In genomic region chr2:90781323-90781722, GRCm38 (mm10) we compare ENCODE assay signal across 23 mouse cellular contexts. TPM values are rescaled to one million over a fixed set of nuclear protein-coding genes. Genes with fewer than 3 reads are reported as not detected.
DNase-seq lines count a peak whose midpoint lies in the region.
"Had no signal": no experiment of that assay in that cellular context is flagged by ENCODE, and none has a peak within 500 bp of the region (broad histone marks: within the 10 kb centered on the region; RNA-seq: fewer than 3 reads in every experiment).

No protein-coding gene starts in this region.

- WGBS in embryonic facial prominence, embryonic 10.5 days, result 22% methylated on average over 3 of the region's 3 CpGs
- WGBS in limb, embryonic 10.5 days, result 43% methylated on average over 3 of the region's 3 CpGs

- H3K27me3 ChIP-seq in embryonic facial prominence, embryonic 10.5 days (replicated peaks; ENCODE audit: low read depth, poor library complexity, severe bottlenecking), result peaks cover 12% of the 10 kb centered on the region
- H3K27me3 ChIP-seq in limb, embryonic 10.5 days (ENCODE audit: low read depth, poor library complexity, severe bottlenecking), result peaks cover 19% of the 10 kb centered on the region
- H3K27me3 ChIP-seq: heart, embryonic 15.5 days had no signal

- peak; percentile 6 for DNase-seq in embryo, embryonic 10.5 days (ENCODE audit: low spot score)
- no peak for DNase-seq in embryo, embryonic 10 days (ENCODE audit: low spot score)
- peak; percentile 45 for DNase-seq in 3134 (ENCODE audit: extremely low read depth, insufficient read length, low spot score)
- peak; percentile 5 for DNase-seq in Muller cell, postnatal 12 days (ENCODE audit: inconsistent ontology term)
- DNase-seq in embryonic facial prominence, embryonic 10.5 days (ENCODE audit: low spot score), result peak; percentile 42
- DNase-seq in MN1 (ENCODE audit: low spot score), result no peak
- no peak for DNase-seq in limb, embryonic 10.5 days (ENCODE audit: low spot score)
- DNase-seq: adrenal gland, postnatal 25 days; cerebellum, adult 18-20 months; cerebellum, postnatal 10 days; gastrocnemius, postnatal 10 days; kidney, adult 18-20 months; kidney, postnatal 25 days; liver, postnatal 0 days; lung, postnatal 10 days had no signal

- H3K36me3 ChIP-seq in embryonic facial prominence, embryonic 10.5 days (replicated peaks), result peaks cover 52% of the 10 kb centered on the region
- H3K36me3 ChIP-seq in limb, embryonic 10.5 days, result peaks cover 52% of the 10 kb centered on the region

- H3K4me1 ChIP-seq in embryonic facial prominence, embryonic 10.5 days, result peaks cover 19% of the 10 kb centered on the region
- peaks cover 18% of the 10 kb centered on the region for H3K4me1 ChIP-seq in limb, embryonic 10.5 days

- H3K4me3 ChIP-seq in embryonic facial prominence, embryonic 10.5 days, result no peak overlapping the region
- H3K4me3 ChIP-seq in limb, embryonic 10.5 days, result no peak overlapping the region
- H3K4me3 ChIP-seq: erythroblast, embryonic 14.5 days; forebrain, embryonic 12.5 days; heart, embryonic 15.5 days; kidney, embryonic 15.5 days; liver, embryonic 12.5 days; midbrain, embryonic 13.5 days had no signal

- H3K27ac ChIP-seq in embryonic facial prominence, embryonic 10.5 days (replicated peaks), result no peak overlapping the region
- no peak overlapping the region for H3K27ac ChIP-seq in limb, embryonic 10.5 days
- H3K27ac ChIP-seq: forebrain, embryonic 12.5 days; heart, embryonic 15.5 days; hindbrain, embryonic 14.5 days; liver, embryonic 12.5 days; macrophage; midbrain, embryonic 13.5 days had no signal

- H3K9me3 ChIP-seq in embryonic facial prominence, embryonic 10.5 days, result no peaks in the 10 kb centered on the region
- no peaks in the 10 kb centered on the region for H3K9me3 ChIP-seq in limb, embryonic 10.5 days (replicated peaks)
- H3K9me3 ChIP-seq: forebrain, embryonic 12.5 days; heart, embryonic 15.5 days; kidney, embryonic 15.5 days; liver, embryonic 12.5 days; midbrain, embryonic 13.5 days had no signal

RNA-seq across cellular contexts. Expression of gene Agbl2, which starts 1.2 kb away (rescaled TPM):
- polyA plus RNA-seq in embryonic facial prominence, embryonic 10.5 days (2016; fragmentation: Nextera tagmentation; extraction: Ambion mirVana), result 0.60 and 0.88 TPM in 2 replicates
- 0.33 and 0.36 TPM in 2 replicates for polyA plus RNA-seq in limb, embryonic 10.5 days (2016; fragmentation: Nextera tagmentation; extraction: Ambion mirVana)
- polyA plus RNA-seq: erythroblast, embryonic 14.5 days; liver, postnatal 0 days; macrophage had no signal

RNA-seq across cellular contexts. Expression of gene Fnbp4, which starts 36.2 kb away (rescaled TPM):
- 121 and 122 TPM in 2 replicates for polyA plus RNA-seq in embryonic facial prominence, embryonic 10.5 days (2016; fragmentation: Nextera tagmentation; extraction: Ambion mirVana)
- polyA plus RNA-seq in limb, embryonic 10.5 days (2016; fragmentation: Nextera tagmentation; extraction: Ambion mirVana), result 106 and 125 TPM in 2 replicates

Comparison
In these comparisons a context has a peak if more than half of its experiments do, and no peak if none do; other contexts are left out.
1. DNase-seq: peak in embryo, embryonic 10.5 days (single experiment), 3134 (single experiment), Muller cell, postnatal 12 days (single experiment) and embryonic facial prominence, embryonic 10.5 days (single experiment); none in embryo, embryonic 10 days (single experiment), MN1 (single experiment) and limb, embryonic 10.5 days (single experiment).